In the genomic region with DNA sequence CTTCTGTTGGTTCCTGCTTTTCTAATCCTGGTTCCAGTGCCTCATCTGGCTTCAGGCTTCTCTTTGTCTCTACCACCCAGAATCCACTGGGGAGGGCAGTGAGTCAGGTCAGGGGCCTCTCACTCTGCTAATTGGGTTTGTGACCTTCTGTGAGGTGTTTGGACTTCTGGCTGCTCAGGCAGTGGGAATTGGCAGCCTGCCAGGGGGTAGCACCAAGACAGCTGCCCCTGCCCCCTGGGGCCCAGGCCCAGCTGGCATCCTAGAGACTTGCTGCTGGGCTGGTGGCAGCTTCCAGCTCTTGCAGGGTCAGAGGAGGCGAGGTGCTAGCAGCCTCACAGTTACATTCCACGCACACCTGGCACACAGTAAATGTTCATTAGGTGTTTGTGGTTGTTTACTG, we compare ENCODE assay signal across 11 mouse cellular contexts. TPM values are rescaled to one million over a fixed set of nuclear protein-coding genes. Genes with fewer than 3 reads are reported as not detected.
DNase-seq lines count a peak whose midpoint lies in the region; ATAC-seq lines count a peak whose summit lies in the region.
"Had no signal": no experiment of that assay in that cellular context is flagged by ENCODE, and none has a peak within 500 bp of the region (broad histone marks: within the 10 kb centered on the region; RNA-seq: fewer than 3 reads in every experiment).

No protein-coding gene starts in this region.

- no peak overlapping the region for H3K4me3 ChIP-seq in midbrain, embryonic 13.5 days (replicated peaks)
- H3K4me3 ChIP-seq in midbrain, embryonic 10.5 days, result no peak overlapping the region
- H3K4me3 ChIP-seq in hindbrain, embryonic 14.5 days (replicated peaks; ENCODE audit: low read length), result no peak overlapping the region
- H3K4me3 ChIP-seq: limb, embryonic 15.5 days had no signal

- ATAC-seq in midbrain, embryonic 13.5 days, result peak; percentile 49
- ATAC-seq in hindbrain, embryonic 14.5 days (ENCODE audit: low FRiP score), result no peak

- WGBS in midbrain, embryonic 13.5 days, result 78% methylated on average over 2 of the region's 2 CpGs
- WGBS in midbrain, embryonic 10.5 days, result 87% methylated on average over 2 of the region's 2 CpGs
- WGBS in hindbrain, embryonic 14.5 days, result 62% methylated on average over 2 of the region's 2 CpGs

- H3K27me3 ChIP-seq in midbrain, embryonic 13.5 days, result peaks cover 3% of the 10 kb centered on the region; the same call in 1 of the 2 replicates
- H3K27me3 ChIP-seq in midbrain, embryonic 10.5 days (ENCODE audit: low read depth, poor library complexity, severe bottlenecking), result peaks cover 26% of the 10 kb centered on the region
- H3K27me3 ChIP-seq in hindbrain, embryonic 14.5 days (ENCODE audit: control insufficient read depth, insufficient read depth, low read length), result no peaks in the 10 kb centered on the region
- H3K27me3 ChIP-seq: limb, embryonic 15.5 days had no signal

- H3K4me1 ChIP-seq in midbrain, embryonic 13.5 days (replicated peaks), result peaks cover 14% of the 10 kb centered on the region
- peaks cover 22% of the 10 kb centered on the region for H3K4me1 ChIP-seq in midbrain, embryonic 10.5 days
- H3K4me1 ChIP-seq in hindbrain, embryonic 14.5 days (replicated peaks; ENCODE audit: control insufficient read depth, insufficient read depth, low read length), result 0 out of 2 replicates have a peak, but pooled peaks cover 3% of the 10 kb centered on the region

- no peak overlapping the region for H3K9ac ChIP-seq in midbrain, embryonic 13.5 days (replicated peaks)
- no peak overlapping the region for H3K9ac ChIP-seq in hindbrain, embryonic 14.5 days
- H3K9ac ChIP-seq: limb, embryonic 15.5 days had no signal

- peak overlapping the region; percentile 12; the same call in 1 of the 2 replicates for H3K27ac ChIP-seq in midbrain, embryonic 13.5 days
- H3K27ac ChIP-seq in midbrain, embryonic 10.5 days (replicated peaks), result no peak overlapping the region
- H3K27ac ChIP-seq in hindbrain, embryonic 14.5 days, result 0 out of 2 replicates have a peak overlapping the region, but pooled peaks have one; percentile 7
- H3K27ac ChIP-seq: kidney, postnatal 0 days; limb, embryonic 15.5 days had no signal

- intact Hi-C loops in gastrocnemius, postnatal 36 days (cut with DNase I), result no loop called here
- intact Hi-C loops in left cerebral cortex, postnatal 14 days (cut with DNase I), result no loop called here

- H3K9me3 ChIP-seq in midbrain, embryonic 13.5 days, result no peaks in the 10 kb centered on the region
- H3K9me3 ChIP-seq in midbrain, embryonic 10.5 days (replicated peaks), result no peaks in the 10 kb centered on the region
- H3K9me3 ChIP-seq in hindbrain, embryonic 14.5 days (ENCODE audit: control insufficient read depth, low read length), result no peaks in the 10 kb centered on the region
- H3K9me3 ChIP-seq: limb, embryonic 15.5 days had no signal

- DNase-seq in gastrocnemius, postnatal 10 days, result peak; percentile 45
- DNase-seq in gastrocnemius, postnatal 36 days, result no peak
- no peak for DNase-seq in midbrain, embryonic 10.5 days (ENCODE audit: low spot score)
- no peak for DNase-seq in hindbrain, embryonic 14.5 days (ENCODE audit: low spot score)
- DNase-seq in retina, postnatal 1 day, result peak; percentile 90
- no peak for DNase-seq in spleen, postnatal 4 days (ENCODE audit: low spot score in 2 of 2)
- DNase-seq in left cerebral cortex, postnatal 14 days (ENCODE audit: low spot score in 2 of 2), result no peak
- DNase-seq: thymus, adult 2 months had no signal

- 0 out of 2 replicates have a peak, but pooled peaks cover 3% of the 10 kb centered on the region for H3K36me3 ChIP-seq in midbrain, embryonic 13.5 days
- H3K36me3 ChIP-seq in midbrain, embryonic 10.5 days, result 0 out of 2 replicates have a peak, but pooled peaks cover 3% of the 10 kb centered on the region
- H3K36me3 ChIP-seq in hindbrain, embryonic 14.5 days (replicated peaks; ENCODE audit: control insufficient read depth, insufficient read depth), result 0 out of 2 replicates have a peak, but pooled peaks cover 2% of the 10 kb centered on the region

- no peak overlapping the region for H3K4me2 ChIP-seq in midbrain, embryonic 13.5 days (replicated peaks)
- H3K4me2 ChIP-seq in hindbrain, embryonic 14.5 days (replicated peaks), result no peak overlapping the region
- H3K4me2 ChIP-seq: limb, embryonic 15.5 days had no signal

RNA-seq across cellular contexts. Expression of gene Crb2, which starts 35.6 kb away (rescaled TPM):
- under 1 TPM; 0.35 to 0.36 TPM for total RNA-seq in gastrocnemius, postnatal 10 days (2021)
- under 1 TPM; 0.07 to 0.28 TPM for total RNA-seq in gastrocnemius, postnatal 36 days (2021)
- 8.5 and 10.3 TPM in 2 replicates for polyA plus RNA-seq in midbrain, embryonic 13.5 days (2015; fragmentation: Nextera tagmentation; extraction: Ambion mirVana)
- 31.1 and 31.4 TPM in 2 replicates for polyA plus RNA-seq in midbrain, embryonic 10.5 days (2016; fragmentation: Nextera tagmentation; extraction: Ambion mirVana)
- polyA plus RNA-seq in hindbrain, embryonic 14.5 days (2014; fragmentation: Nextera tagmentation; extraction: Ambion mirVana), result 4.5 and 6.3 TPM in 2 replicates
- total RNA-seq in left cerebral cortex, postnatal 14 days (2021), result 1 to 10 TPM; 5.2 to 5.6 TPM

Comparison
In these comparisons a context has a peak if more than half of its experiments do, and no peak if none do; other contexts are left out.
1. DNase-seq: peak in gastrocnemius, postnatal 10 days (single experiment) and retina, postnatal 1 day (single experiment); none in gastrocnemius, postnatal 36 days (0 of 2), midbrain, embryonic 10.5 days (single experiment), hindbrain, embryonic 14.5 days (single experiment), spleen, postnatal 4 days (0 of 2) and left cerebral cortex, postnatal 14 days (0 of 2).
2. RNA of gene Crb2, which starts 35.6 kb away (total RNA-seq): 5.2 to 5.6 TPM in left cerebral cortex, postnatal 14 days; 0.35 to 0.36 TPM in gastrocnemius, postnatal 10 days and 0.07 to 0.28 TPM in gastrocnemius, postnatal 36 days; every median in the first group is over 4 times any median in the second.